Mouse (Mus musculus): ENCODE measurements around the gene Slc2a3.

DNA sequence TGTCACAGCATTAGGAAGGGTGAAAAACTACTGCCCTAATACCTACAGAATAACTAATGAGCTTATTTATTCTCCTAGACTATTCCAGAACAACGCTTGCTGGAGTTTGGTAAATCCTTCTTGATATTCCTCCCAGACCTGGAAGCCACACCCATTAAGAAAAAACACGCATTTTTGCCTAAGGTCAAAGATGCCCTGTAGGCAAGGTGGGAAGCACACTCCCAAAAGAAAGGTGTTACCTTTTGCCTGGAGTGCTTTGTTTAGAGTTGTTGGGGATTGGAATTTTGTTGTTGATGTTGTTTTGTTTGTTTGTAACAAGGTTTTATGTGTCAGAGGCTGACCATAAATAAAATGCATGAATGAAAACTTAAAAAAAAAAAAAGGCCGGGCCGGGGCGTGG is 111.4 kb downstream of the Slc2a3 start:
- TF ChIP-seq CTCF (IDR thresholded peaks at IDR 0.05; ENCODE audit: control insufficient read depth, insufficient read depth, insufficient read length) (no peak), USF1 (IDR thresholded peaks at IDR 0.05; ENCODE audit: low read depth) (no peak), MAX (IDR thresholded peaks at IDR 0.05) (no peak), MYOD1 (IDR thresholded peaks at IDR 0.05; ENCODE audit: control insufficient read depth, insufficient read length, low read depth) (no peak), FOSL1 (IDR thresholded peaks at IDR 0.05; ENCODE audit: insufficient read depth, low read length, poor library complexity, severe bottlenecking) (no peak), MYOG (IDR thresholded peaks at IDR 0.05; ENCODE audit: control insufficient read depth, extremely low read depth, insufficient read length) (no peak)
